Mouse (Mus musculus) layer of hippocampus, adult 9-11 months (tissue): ENCODE data around the gene Lyrm1.

Source experiments
- DNase-seq: peaks from one replicate; pipeline ENCODE4 v3.0.0; 2022

Gene Lyrm1

DNA sequence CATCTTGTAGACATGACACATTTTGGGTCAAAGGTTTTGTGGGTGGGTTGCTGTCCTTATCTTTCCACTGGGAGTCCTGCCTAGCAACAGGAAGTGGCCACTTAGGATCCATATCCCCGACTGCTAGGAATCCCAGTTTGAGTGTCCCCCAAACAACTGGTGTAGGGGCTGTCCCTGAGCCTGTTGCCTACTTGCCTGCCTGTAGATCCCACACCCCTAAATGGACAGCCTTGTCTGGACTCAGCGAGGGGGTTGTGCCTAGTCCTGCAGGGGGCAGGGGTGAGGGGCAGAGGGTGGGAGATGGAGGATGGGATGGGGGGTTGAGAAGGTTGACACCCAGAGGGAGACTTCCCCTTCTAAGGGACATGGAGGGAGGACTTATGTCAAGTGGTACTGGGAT is 73.7 kb downstream of the Lyrm1 start:
- DNase-seq: no peak

- DNase-seq: no peak
These were observed 78.6 kb downstream of the Lyrm1 start for GRCm38 (mm10) chr7:119974214-119974613.

DNA sequence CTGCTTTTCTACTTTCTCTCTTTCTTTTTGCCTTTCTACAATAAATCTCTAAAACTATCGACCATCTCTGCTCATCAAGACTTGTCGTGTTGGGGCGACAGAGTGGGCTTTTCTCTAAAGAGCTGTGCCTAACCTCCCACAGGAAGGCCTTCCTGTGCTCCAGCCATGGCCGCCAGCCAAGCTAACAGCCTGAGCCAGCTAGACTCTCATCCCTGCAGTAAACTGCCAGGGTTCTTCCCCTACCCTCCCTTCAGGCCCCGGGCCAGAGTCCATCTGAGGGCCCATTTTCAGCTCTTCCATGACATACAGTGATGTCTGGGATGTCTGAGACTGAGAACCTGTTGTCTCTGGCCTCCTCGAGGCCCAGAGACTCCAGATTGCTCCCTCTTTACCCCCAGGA is 80.6 kb downstream of the Lyrm1 start:
- no peak for DNase-seq

GRCm38 (mm10) chr7:119977574-119977973 is 81.9 kb downstream of the Lyrm1 start:
- DNase-seq: no peak

GRCm38 (mm10) chr7:119978576-119978975 is 82.9 kb downstream of the Lyrm1 start:
- DNase-seq: no peak

DNA sequence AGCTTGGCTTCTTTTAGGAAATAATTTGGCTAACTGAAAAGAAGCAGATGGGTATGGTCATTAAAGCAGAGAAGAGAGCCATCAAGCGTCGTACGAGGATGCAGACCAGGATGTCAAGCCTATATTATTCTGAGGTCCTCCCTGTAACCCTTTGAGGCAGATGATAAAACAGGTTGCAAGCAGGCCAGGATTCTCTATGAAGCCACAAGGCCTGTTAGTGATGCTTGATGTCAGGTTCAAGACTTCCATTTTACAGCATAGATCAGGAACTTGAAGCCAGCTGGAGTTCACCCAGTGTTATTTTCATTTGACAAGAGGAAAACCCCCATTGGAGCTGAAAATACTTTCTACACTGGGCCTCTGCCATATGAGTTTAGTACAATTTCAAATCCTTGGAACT is 84.5 kb downstream of the Lyrm1 start:
- DNase-seq: no peak

DNA sequence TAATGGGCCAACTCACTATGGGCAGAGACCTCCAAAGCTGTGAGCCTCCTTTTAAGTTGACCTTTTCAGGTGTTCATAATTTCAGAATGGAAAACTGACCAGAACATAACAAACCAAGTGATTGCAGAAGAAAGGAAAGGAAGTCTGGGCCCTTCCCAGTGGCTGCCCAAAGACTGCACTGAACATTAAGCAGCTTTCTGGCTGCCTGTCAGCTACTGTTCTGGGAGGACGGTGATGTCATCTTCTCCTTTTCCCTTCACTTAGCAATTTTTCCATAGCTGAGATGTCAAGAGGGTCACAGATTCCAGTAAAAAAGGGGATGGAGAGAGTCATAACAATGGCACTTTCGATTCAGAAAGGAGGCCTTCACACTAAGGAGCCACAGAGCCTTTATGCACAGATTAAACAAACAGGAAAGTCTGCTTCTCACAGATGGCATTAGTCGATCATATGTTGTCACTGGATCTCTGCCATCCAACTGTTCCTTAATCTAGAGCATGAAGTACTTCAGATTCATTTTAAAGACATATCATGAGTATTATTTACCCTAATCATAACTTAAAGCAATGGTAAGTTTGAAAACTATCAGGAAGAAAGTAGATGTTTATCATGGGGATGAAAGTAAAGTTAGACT is 89.7 kb downstream of the Lyrm1 start:
- DNase-seq: peak; percentile 55

GRCm38 (mm10) chr7:119997066-119997465 is 101.4 kb downstream of the Lyrm1 start:
- DNase-seq: no peak
